Mouse (Mus musculus) megakaryocyte-erythroid progenitor cell, adult 5-6 weeks (primary cell): ENCODE results near the gene Ndufs8. TPM values are rescaled to one million over a fixed set of nuclear protein-coding genes. Genes with fewer than 3 reads are reported as not detected.
"Not testable (repeated sequence)": the region's sequence is repeated elsewhere in the genome, so short reads cannot be mapped to it uniquely, and the experiment has no call there.

Experiments
- ATAC-seq: replicated peaks from 2 replicates; pipeline ENCODE4 v1.8.0; 2016; ENCODE audit warnings: mild to moderate bottlenecking, inconsistent platforms; ENCODE audit not compliant: severe bottlenecking, poor library complexity, low FRiP score, low TSS enrichment
- total RNA-seq, 2 experiments: library from RNA; stranded (forward) in 1 of 2; stranded (reverse) in 1 of 2; fragments of 200-1000, 215-1000 nt in 1 of 2; fragments of >200 nt in 1 of 2; fragmentation: Nextera tagmentation in 1 of 2; gene quantifications; 2 replicates each; pipeline ENCODE4 v1.2.3; 2014 to 2017

Gene Ndufs8
- total RNA-seq (2014; fragmentation: Nextera tagmentation) (175 and 218 TPM in 2 replicates), total RNA-seq (2017) (54.3 and 59.0 TPM in 2 replicates)

GRCm38 (mm10) chr19:3912337-3913204, at the start of gene Ndufs8:
TSS of gene Ndufs8 (minus strand) at chr19:3912774.
- peak; percentile 96 for ATAC-seq

- ATAC-seq = not testable (repeated sequence)
Observed at GRCm38 (mm10) chr19:3961805-3962204, 49.2 kb upstream of the Ndufs8 start.

DNA sequence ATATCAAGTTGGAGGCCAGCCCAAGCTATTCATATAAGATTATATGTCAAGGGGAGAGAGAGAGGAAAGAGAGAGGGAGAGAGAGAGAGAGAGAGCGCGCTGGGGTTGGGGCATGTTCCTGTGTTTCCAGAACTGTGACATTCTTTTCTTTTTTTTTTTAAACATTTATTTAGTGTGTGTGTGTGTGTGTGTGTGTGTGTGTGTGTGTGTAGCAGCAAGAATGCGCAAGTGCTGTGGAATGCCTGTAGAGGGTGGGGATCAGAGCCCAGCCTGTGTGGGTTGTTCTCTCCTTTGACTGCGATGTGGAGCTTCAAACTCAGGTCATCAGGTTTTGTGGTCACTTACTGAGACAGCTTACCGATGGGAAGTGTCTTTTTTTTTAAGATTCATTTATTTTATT, 47.6 kb upstream of the Ndufs8 start:
- ATAC-seq = no peak

GRCm38 (mm10) chr19:3959030-3959429, 46.5 kb upstream of the Ndufs8 start:
- no peak for ATAC-seq

DNA sequence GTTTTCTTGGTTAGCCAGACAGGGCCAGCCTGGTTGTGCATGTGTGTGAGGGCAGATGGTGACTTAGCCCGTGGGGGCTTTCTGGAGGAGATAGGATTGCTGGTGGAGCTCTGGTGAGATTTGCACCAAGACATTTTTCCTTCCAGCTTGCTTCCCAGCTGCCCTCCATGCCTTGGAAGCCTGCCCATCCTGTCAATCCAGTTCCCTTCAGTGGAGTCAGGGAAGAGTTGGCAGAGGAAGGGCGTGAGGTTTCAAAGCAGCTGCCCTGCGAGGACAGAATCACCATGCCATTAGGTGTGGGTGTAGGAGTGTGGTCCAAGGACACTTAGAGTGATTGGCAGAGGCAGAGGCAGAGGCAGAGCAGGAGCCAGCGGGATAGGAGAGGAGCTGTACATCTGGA, 45.9 kb upstream of the Ndufs8 start, which contains the start of gene Aldh3b3:
Gene Aldh3b3 (plus strand): TSS at position 176 of the 400 bp plus-strand sequence.
- ATAC-seq = no peak

DNA sequence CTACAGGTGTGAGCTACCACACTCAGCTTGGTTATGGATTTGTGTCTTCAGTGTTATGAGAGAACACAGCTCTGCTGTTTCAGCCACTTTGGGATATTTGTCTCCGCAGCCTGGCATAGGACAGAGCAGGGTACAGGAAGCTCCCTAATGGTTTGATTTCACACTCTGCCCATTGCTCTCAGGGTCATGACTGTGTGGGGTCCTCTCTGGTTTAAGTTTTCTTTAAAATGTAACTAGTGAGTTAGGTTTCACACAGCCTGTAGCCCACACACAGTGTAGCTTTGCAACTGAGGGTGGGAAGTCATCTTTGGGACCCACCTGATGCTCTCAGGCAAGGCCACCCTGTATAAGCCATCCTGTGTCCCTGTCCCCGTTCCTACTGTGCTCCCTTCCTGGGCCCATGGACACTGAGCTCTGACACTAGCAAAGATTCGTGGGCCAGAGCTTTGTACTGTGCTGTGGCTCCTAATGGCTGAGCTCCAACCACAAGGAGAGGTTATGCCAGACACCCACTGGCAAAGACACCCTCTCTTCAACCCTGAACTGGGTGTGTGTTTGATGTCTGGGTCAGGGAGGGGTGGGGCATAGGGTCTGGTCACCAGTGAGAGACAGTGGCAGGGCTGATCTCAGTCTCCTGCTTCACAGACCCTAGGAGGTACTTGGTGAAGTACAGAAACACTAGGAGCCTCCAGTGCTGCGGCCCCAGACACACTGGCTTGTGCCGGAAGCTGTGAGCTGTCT, 44.9 kb upstream of the Ndufs8 start:
- not testable (repeated sequence) for ATAC-seq

DNA sequence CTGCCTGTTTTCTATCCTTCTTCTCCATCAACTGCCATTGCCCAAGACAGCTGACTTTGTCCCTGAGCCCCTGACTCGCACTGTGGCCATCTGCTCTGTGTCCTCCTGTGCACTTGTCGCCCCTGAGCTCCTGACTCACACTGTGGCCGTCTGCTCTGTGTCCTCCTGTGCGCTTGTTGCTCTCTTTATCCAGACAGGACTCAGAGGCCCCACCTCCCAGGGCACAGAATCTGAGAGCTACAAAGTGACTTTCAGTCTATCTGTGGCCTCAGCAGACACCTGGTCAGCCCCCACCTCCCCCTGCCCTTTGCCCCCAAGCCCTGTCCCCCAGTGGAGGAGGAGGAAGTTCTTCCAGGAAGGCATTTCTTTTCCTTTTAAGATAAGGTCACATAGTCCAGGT, 43.2 kb upstream of the Ndufs8 start:
- no peak for ATAC-seq

GRCm38 (mm10) chr19:3955033-3955432, 42.5 kb upstream of the Ndufs8 start:
- ATAC-seq = no peak

GRCm38 (mm10) chr19:3952099-3952498, 39.5 kb upstream of the Ndufs8 start:
- ATAC-seq = no peak

GRCm38 (mm10) chr19:3951461-3951860, 38.9 kb upstream of the Ndufs8 start:
- no peak for ATAC-seq

DNA sequence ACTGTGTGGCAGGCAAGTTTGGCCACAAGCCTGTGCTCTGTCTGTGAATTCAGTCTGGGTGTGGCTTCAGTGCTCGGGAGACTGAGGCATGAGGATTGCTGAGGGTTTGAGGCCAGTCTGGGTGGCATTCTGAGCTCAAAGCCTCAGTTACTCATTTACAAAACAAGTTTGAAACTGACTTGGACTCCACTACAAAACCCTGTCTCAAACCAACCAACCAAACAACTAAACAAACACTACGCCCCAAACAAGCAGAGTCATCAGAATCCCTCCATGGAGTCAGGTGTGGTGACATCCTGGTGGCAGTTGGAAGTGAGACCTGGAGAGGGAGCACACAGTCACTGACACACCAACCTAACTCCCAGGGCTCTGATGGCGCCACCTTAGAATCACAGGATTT, 37.8 kb upstream of the Ndufs8 start:
- ATAC-seq = no peak

DNA sequence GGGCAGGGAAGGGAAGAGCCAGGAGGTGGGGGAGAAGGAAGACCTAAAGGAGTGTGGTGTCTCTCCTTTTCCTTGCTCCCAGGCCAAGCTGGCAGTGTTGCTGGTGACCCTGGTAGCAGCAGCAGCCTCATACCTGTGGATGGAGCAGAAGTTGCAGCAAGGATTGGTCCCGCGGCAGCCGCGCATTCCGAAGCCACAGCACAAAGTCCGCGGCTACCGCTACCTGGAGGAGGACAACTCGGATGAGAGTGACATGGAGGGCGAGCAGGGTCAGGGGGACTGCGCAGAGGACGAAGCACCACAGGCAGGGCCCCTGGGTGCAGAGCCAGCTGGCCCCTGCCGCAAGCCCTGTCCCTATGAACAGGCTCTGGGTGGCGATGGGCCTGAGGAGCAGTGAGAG, 36.0 kb upstream of the Ndufs8 start:
- ATAC-seq = no peak

DNA sequence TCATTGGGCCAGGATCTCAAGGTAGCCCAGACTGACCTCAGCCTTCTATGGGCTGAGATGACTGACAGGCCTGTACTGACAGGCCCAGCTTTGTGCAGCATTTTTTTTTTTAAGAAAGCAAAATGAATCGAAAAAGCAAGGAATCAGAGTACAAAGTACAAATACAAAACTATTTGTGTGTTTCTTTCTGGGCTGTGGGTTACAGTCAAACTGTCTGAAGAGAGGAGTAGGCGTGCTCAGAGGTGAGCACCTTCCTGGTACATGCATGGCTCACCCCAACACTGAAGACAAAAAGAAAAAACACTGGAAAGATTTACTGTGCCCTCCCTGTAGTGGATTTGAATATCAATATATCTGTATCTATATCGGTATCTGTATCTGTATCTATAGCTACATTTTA, 35.2 kb upstream of the Ndufs8 start:
- no peak for ATAC-seq

- peak; percentile 49; the same call in 1 of the 2 replicates for ATAC-seq
Observed at GRCm38 (mm10) chr19:3946715-3947114, 34.1 kb upstream of the Ndufs8 start.

DNA sequence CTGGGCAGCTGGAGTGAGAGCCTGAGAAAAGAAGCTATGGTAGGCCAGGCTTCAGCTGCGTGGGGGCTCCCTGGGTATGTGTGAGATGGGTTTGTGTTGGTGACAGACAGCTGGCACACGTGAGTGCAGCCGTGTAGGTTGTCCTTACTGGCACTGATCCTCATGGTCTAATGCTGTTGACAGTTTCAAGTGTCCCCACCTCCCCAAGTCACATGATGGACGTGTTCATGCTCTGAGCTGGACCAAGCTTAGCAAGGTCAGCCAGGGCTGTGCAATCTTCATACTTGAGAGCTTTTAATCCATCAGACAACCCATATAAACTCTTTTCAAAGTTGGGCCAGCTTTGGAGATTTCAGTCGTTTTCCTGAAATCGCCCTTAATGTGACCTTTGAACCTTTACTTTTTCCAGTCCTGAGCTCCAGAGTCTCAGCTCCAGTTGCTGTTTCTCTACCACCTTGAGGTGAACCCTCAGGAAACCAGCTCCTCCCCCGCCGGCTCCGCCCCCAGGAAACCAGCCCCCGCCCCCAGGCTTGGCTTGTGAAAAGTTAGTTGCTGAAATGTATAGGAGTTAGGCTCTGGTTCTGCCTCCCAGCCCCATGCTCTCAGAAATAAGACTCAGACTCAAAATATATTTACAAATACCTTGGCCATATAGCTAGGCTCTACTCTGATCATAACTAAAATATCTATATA, 33.4 kb upstream of the Ndufs8 start:
- ATAC-seq = no peak

DNA sequence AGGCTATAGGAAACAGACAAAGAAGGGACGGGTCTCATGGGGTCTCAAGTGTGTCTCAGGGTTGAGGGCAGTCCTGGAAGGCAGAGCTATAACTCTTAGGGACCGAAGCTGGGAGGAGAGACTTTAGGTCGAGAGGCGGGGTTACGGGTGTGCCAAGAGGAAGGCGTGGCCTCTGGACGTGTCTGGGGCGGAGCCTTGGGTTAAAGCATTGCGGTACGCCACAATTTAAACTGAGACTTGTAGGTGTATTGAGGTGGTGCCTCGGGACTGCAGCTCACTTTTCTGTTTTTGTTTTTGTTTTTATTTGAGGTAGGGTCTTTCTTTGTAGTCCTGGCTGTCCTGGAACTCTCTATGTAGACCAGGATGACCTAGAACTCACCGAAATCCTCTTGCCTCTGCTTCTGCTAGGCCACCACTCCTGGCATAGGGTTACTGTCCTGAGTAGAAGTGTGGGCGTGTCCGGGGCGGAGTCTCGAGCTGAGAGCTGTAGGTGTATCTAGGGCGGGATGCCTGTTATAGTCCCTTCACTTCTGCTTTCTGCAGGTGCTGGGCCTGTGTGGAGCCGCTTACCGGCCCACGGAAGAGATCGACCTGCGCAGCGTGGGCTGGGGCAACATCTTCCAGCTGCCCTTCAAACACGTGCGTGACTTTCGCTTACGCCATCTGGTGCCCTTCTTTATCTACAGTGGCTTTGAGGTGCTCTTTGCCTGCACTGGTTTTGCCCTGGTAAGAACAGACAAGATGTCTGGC, 30.6 kb upstream of the Ndufs8 start:
- ATAC-seq = peak; percentile 84

DNA sequence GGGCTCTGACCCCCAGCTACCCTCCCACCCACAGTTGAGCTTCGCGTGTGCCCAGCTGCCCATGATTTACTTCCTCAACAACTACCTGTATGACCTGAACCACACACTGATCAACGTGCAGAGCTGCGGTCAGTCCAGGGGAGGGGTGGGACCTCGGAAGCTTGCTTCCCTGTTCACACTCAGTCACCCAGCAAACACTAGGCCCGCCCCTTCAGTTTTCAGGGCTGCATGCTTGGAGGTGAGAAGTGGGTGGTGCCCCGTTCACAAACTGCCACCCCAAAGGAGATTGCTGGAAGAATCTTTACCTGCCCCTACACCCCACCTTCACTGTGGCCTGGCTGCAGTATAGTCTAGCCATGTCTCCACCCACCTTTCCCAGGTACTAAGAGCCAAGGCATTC, 29.7 kb upstream of the Ndufs8 start:
- no peak for ATAC-seq

DNA sequence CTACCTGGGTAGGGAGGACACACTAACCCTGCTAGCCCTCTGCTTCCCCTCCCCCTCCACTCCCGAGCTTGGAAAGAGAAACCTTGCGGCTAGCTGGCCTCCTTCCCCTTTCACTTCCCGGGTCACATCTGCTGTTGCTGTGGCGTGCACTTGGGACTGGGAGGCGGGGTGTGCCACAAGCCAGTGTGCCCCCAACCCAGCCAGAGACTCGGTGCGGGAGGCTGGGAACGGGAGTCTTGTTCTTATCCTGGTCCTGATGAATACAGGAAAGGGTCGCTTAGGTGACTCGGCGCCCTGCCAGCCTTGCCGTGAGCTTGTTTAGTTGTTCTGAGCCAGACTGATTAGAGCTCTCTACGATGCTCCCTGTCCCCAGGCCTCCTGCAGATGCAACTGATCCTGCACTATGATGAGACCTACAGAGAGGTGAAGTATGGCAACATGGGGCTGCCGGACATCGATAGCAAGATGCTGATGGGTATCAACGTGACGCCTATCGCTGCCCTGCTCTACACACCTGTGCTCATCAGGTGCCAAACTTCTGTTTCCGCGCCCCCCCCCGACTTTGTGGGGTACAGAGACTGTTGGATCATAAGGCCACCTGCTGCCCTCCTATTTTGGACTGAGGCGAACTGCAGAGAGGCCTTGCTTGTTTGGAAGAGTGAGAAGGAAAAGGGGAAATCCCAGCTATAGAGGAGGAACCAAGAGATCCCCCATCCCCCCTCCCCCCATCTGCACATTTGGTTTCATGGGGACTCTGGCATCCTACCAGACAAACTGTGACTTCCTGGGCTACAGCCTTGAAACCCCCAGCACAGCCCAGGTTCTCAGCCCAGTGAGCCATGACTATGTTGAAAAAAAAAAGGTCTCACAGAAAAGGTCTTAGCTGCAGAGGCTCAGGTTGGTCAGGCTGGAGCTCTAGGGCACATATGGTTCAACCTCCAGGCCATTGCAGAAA, 23.6 kb upstream of the Ndufs8 start:
- ATAC-seq = peak; percentile 53
